Mouse (Mus musculus): Measurements from ENCODE around the gene Ppm1e. TPM values are rescaled to one million over a fixed set of nuclear protein-coding genes. Genes with fewer than 3 reads are reported as not detected.

Gene Ppm1e
- total RNA-seq, 2 experiments from 2014 or later = 1.4 to 6.4 TPM

DNA sequence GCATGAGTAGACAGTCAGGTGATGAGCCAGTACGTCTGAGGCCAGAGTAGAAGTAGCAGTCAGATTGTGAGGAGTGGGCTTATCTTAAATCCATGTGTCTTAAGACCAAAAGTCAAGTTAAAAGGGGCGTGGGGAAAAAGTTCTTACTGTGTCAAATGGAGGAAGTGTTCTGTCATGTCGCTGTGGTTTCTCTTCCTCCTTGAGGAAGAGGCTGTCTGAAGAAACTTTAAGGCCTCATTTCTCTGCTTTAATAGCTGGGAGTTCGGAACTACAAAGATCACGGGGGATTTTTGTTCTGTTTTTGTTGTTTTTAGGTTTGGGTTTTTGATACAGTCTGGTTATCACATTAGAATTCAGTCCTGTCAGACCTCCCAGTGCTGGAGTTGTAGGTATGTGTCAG is 146.5 kb downstream of the Ppm1e start:
- ATAC-seq (replicated peaks; ENCODE audit: low FRiP score, low TSS enrichment, poor library complexity, severe bottlenecking) = no peak

Other genes with a start within 250 kb of the Ppm1e start
- gene Ska2, start 249.8 kb downstream of the Ppm1e start, total RNA-seq (2014; fragmentation: Nextera tagmentation) = 29.4 and 31.8 TPM in 2 replicates
- gene Ska2, start 249.8 kb downstream of the Ppm1e start, total RNA-seq (2017) = 16.7 and 31.6 TPM in 2 replicates
- gene Trim37, start 231.9 kb downstream of the Ppm1e start, total RNA-seq (2014; fragmentation: Nextera tagmentation) = 42.7 and 48.9 TPM in 2 replicates
- gene Trim37, start 231.9 kb downstream of the Ppm1e start, total RNA-seq (2017) = 76.3 and 80.2 TPM in 2 replicates
- 1.3 and 1.9 TPM in 2 replicates for gene Rad51c, start 45.9 kb upstream of the Ppm1e start, total RNA-seq (2014; fragmentation: Nextera tagmentation)
- 0.72 and 12.6 TPM in 2 replicates for gene Rad51c, start 45.9 kb upstream of the Ppm1e start, total RNA-seq (2017)
- gene Tex14, start 46.0 kb upstream of the Ppm1e start, total RNA-seq (2014; fragmentation: Nextera tagmentation) = 0.45 TPM in 1 of 2 replicates, not detected in the other
- gene Tex14, start 46.0 kb upstream of the Ppm1e start, total RNA-seq (2017) = not detected in 2 replicates
- gene Gm11492, start 207.6 kb upstream of the Ppm1e start, total RNA-seq (2014; fragmentation: Nextera tagmentation) = not detected in 2 replicates
- not detected in 2 replicates for gene Gm11492, start 207.6 kb upstream of the Ppm1e start, total RNA-seq (2017)
- 24.5 and 34.8 TPM in 2 replicates for gene Sept4, start 209.9 kb upstream of the Ppm1e start, total RNA-seq (2014; fragmentation: Nextera tagmentation)
- gene Sept4, start 209.9 kb upstream of the Ppm1e start, total RNA-seq (2017) = 15.0 and 21.6 TPM in 2 replicates
- gene Mtmr4, start 233.1 kb upstream of the Ppm1e start, total RNA-seq (2014; fragmentation: Nextera tagmentation) = 18.7 and 31.1 TPM in 2 replicates
- 19.9 and 21.8 TPM in 2 replicates for gene Mtmr4, start 233.1 kb upstream of the Ppm1e start, total RNA-seq (2017)